Mouse (Mus musculus): ENCODE results near the gene Cfl1.
A peak's percentile ranks its signal among the peaks of the same experiment; 100 is the strongest.

- no peak for TF ChIP-seq CTCF (IDR thresholded peaks at IDR 0.05)
- TF ChIP-seq POLR2A (IDR thresholded peaks at IDR 0.05; ENCODE audit: insufficient read depth, low read depth, low read length), result peak; percentile 65
- no peak for TF ChIP-seq EP300 (IDR thresholded peaks at IDR 0.05; ENCODE audit: insufficient read depth, low read depth, low read length)
Measured at GRCm38 (mm10) chr19:5473720-5474119, 16.5 kb upstream of the Cfl1 start, which contains the start of gene Efemp2.

Data from heart, adult 2 months (tissue).